Mouse (Mus musculus) monocyte, adult 2 months (primary cell): ENCODE results near the gene 4930447C04Rik.

ENCODE experiments used
- DNase-seq, 2 experiments: peaks; one replicate each; pipeline ENCODE4 v3.0.0; 2022; ENCODE audit warnings: low spot score in 2 of 2, low read depth in 1 of 2

4930447C04Rik gene

DNA sequence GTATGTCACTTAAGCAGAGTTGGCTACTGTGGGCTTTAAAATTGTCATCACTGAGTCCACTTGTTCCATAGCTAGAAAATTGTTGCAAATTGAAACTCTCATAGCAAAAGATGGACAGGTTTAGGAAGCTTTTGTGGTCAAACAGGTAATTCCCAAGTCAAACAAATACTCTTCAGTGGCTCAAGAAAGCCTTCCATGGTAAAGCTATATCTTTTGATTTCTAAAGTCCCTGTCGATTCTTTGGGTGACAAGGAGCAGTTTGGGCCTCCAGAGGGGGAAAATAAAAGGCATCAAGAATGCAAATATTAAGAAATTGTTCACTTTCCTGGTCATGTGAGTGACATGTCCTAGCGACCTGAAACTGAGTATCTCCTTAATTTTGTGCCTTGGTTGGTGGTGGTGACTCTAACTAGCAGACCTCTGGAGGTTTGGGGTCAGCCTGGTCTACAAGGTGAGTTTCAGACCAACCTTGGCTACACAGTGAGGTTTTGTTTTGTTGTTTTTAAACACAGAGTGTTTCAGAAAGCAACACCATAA is 3.1 kb upstream of the 4930447C04Rik start:
- DNase-seq: no peak

GRCm38 (mm10) chr12:72942171-72942570 is 1.6 kb upstream of the 4930447C04Rik start:
- DNase-seq: no peak

- DNase-seq: no peak
Measured at GRCm38 (mm10) chr12:72941398-72942051, 951 bp upstream of the 4930447C04Rik start.

GRCm38 (mm10) chr12:72940822-72941397 is 336 bp upstream of the 4930447C04Rik start:
- no peak for DNase-seq

DNA sequence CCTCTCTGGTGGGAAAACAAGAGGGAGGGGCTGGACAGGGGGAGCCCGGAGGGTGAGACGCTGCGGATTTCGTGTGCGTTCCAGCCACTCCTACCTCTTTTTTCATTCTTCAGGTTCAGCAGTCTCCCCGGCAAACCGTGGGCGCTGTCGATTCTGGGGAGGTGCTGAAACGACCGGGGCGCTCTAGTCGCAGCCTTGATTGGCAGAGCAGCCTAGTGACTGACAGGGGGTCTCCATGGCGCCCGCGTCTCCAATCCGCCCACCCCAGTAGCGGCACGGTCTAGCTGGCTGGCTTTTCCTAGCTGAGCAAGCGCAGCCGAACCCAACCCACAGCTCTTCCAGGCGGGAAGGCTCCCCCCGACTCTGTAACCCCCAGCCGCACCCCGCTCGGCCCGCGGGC is 958 bp downstream of the 4930447C04Rik start, which contains the start of gene Six6:
Gene Six6 (plus strand): TSS at position 277 of the 400 bp plus-strand sequence.
- DNase-seq: no peak

GRCm38 (mm10) chr12:72938600-72939490 is 1.7 kb downstream of the 4930447C04Rik start:
- no peak for DNase-seq

- no peak for DNase-seq
Measured at GRCm38 (mm10) chr12:72938176-72938575, 2.4 kb downstream of the 4930447C04Rik start.

GRCm38 (mm10) chr12:72937537-72938120 is 2.9 kb downstream of the 4930447C04Rik start:
- DNase-seq: no peak

DNA sequence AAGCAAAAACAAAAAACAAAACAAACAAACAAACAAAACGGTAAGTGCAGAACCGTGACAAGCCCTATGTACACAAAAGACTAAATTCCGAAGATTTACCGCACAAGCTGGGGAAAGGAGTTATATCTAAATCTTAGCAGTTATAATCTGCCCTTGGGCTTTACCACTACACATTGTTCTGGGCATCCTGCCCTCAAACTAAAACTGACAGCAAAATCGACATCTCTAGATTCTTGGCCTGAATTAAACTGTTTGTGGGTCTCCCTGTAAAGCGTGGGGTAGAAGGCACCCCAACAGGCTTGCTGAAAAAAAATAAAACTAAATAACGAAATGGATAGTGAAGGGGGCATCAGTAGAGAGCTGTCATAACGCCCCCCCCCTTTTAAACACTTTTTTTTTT is 3.8 kb downstream of the 4930447C04Rik start:
- no peak for DNase-seq

GRCm38 (mm10) chr12:72917159-72917993 is 23.2 kb downstream of the 4930447C04Rik start:
- DNase-seq: no peak

DNA sequence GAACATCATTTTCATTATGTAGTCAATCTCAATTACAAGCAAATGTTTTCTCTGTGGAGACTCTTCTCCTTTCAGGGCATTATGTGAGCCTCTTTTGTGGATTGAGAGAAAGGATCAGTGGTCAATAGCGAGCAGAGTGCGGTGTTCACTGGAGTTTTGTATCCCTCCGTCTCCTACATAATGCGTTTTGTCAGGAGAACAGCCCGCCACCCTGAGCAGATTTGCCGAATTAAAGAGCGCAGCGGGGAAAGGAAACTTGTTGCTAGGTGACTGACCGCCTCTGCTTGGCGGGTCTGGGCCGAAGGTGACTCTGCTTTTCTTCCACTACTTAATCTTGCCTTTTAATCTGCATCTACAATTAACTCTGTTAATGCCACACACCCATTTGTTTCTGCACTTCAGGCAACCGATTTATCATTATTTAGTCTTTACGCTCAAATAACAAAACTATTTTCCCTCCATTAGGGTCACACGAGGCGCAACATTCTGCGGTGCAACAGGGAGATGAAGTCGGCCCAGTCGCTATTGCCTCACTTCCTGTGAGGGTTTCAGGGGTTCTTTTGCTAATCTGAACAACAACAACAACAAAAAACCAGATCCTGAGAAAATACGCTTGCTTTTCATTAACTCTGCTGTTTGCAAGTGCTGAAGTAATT is 86.1 kb downstream of the 4930447C04Rik start:
- no peak for DNase-seq

DNA sequence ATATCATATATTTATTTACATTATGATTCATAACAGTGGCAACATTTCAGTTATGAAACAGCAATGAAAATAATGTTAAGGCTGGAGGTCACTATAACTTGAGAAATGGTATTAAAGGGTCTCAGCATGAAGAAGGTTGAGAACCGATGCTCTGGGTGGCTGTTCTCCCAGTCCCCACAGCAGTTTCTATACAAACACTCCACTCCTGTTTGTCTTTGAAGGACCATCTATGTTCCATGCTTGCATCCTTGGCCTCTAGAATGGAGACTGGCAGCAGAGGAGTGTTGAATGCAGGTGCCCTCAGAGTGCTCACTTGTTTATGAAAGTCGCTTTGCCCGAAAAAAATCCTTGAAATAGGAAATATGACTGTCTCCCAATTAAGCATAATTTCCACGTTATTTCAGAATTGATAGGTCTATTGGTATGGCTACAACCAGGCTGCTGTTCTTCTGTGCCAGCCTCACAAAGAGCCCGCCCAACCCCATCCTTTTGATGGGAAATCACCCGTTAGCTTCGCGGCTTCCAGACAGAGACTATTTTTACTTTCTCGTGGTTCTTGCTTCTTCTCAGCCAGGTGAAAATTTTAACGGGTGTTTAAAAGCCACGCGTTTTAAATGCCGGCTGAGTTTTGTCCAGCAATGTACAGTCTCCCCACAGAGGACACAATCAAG is 87.0 kb downstream of the 4930447C04Rik start:
- DNase-seq: no peak

- no peak for DNase-seq
Measured at GRCm38 (mm10) chr12:72852264-72852663, 88.3 kb downstream of the 4930447C04Rik start.

DNA sequence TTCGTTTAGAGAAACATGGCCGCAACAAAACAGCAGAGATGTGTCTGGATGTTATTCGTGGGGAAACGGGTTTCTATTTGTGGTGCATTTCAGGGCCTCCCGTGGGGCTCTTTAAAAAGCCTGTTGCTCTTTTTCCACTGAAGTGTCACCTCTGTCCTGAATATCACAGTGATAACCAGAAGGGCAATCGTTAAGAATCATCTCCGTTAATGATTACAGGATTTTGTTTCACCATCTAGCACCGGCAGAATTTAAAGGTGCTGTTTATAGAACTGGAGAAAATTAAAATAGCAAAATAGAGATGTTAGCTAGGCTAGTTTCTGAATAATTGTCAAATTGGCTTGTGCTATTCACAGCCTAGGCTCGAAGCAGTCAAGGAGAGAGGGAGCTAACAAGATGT is 90.4 kb downstream of the 4930447C04Rik start:
- DNase-seq: no peak

DNA sequence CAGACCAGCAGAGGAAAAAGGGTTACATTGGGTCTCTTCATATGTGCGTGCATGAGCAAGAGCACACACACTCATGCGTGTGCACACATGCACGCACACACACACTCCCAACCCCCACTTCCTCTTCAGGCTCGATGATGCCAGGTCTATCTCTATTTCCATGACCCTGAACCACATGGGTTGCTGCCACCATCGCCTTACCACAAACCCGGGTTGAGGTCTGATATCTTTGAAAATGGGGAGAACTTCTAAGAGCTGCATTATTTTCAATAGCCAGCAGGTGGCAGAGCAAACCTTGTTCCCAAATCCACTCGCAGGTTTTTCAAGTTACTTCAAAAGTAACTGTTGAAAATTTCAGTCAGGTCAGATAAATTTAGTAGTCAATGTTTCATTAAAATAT is 92.8 kb downstream of the 4930447C04Rik start:
- no peak for DNase-seq

GRCm38 (mm10) chr12:72845946-72846345 is 94.6 kb downstream of the 4930447C04Rik start:
- no peak for DNase-seq

DNA sequence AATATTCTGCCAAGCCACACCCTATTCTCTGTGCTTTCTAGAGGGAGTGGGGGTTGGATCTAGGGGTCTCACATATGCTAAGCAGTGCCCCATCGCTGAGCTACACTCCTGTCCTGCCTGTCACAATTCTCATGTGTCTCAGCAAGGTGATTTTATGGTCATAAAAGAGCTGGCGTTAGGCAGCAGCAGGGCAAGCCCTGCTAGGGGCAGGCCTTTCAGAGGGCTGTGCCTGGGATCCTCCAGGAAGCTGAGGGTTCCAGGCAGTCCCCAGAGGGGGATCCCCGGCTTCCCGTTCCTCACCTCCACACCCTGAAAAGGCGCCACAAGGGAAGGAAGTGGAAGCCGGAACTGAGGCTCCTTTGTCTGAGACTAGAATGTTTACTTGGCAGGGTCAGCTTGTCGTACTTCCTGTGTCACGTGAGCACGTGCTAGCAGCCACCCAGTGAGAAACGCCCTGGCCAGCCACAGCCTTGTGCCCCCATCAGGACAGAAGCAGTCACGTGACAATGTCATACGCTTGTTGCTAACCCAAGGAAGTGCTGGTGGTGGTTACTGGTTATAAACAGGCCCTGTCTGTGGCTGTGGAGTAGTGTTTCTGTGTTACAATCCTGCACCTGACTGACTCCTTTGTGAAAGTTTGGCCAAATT is 96.5 kb downstream of the 4930447C04Rik start:
- DNase-seq: peak; percentile 63 to 80

DNA sequence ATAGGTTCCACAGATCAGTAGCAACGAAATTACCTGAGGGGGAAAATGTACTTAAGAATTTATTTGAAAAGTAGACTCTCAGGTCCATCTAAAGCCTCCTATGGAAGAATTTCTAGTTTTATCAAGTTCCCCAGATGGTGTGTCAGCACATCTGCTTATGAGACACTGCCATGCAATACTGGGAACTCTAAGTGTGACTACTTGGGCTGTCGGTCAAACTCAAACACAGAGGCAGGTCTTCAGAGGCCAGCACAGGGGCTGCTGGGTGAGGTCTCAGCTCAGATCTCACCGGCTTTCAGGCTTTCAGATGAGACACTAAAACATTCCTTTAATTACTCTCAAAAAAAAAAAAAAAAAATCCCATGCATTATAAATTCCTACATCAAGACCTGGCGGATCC is 97.0 kb downstream of the 4930447C04Rik start:
- no peak for DNase-seq

DNA sequence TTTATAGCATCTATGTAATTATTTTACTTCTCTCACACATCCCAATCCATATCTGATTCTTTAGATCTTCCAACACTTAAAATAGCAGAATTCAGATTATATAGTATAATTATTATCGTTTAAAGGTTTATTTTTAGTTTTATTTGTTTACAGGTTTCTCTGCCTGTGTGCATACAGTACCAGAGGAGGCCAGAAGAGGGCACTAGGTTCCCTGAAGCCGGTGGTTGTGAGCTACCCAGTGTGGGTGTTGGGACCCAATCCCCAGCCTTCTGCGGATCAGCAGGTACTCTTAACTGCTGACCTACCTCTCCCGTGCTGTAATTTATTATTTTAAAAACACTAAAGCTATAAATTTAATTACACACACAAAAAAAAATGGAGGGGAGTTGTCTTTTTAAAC is 97.4 kb downstream of the 4930447C04Rik start:
- DNase-seq: no peak
